Mouse (Mus musculus): ENCODE measurements around the gene Qrsl1. TPM values are rescaled to one million over a fixed set of nuclear protein-coding genes. Genes with fewer than 3 reads are reported as not detected.

Gene Qrsl1
- total and polyA plus RNA-seq, 2 experiments from 2014 or later: 14.7 to 18.8 TPM

GRCm38 (mm10) chr10:43871458-43871857, 30.1 kb downstream of the Qrsl1 start:
- H3K36me3 ChIP-seq (ENCODE audit: insufficient read depth): no peaks in the 10 kb centered on the region
- TF ChIP-seq CTCF (IDR thresholded peaks at IDR 0.05; ENCODE audit: low read depth): no peak
- H3K4me3 ChIP-seq (ENCODE audit: low read depth, low read length): no peak overlapping the region
- no peaks in the 10 kb centered on the region for H3K27me3 ChIP-seq (ENCODE audit: insufficient read depth, low read length)
- no peaks in the 10 kb centered on the region for H3K9me3 ChIP-seq (ENCODE audit: low read length)
- H3K4me2 ChIP-seq (ENCODE audit: low read depth): no peak overlapping the region
- no peak overlapping the region for H3K27ac ChIP-seq (ENCODE audit: low read depth, low read length)
- no peak overlapping the region for H3K9ac ChIP-seq
- DNase-seq (no peak), ATAC-seq (no peak)
- WGBS: 94% methylated on average over 1 of the region's 1 CpGs
- H3K4me1 ChIP-seq (ENCODE audit: insufficient read depth): no peaks in the 10 kb centered on the region

GRCm38 (mm10) chr10:43870752-43871151, 30.8 kb downstream of the Qrsl1 start:
- Histone ChIP-seq H3K4me2 (ENCODE audit: low read depth) (no peak overlapping the region), H3K27ac (ENCODE audit: low read depth, low read length) (no peak overlapping the region), H3K27me3 (ENCODE audit: insufficient read depth, low read length) (no peaks in the 10 kb centered on the region), H3K36me3 (ENCODE audit: insufficient read depth) (no peaks in the 10 kb centered on the region), H3K9me3 (ENCODE audit: low read length) (no peaks in the 10 kb centered on the region), H3K4me1 (ENCODE audit: insufficient read depth) (no peaks in the 10 kb centered on the region), H3K9ac (no peak overlapping the region), H3K4me3 (ENCODE audit: low read depth, low read length) (no peak overlapping the region)
- WGBS: 68% methylated on average over 10 of the region's 10 CpGs
- DNase-seq (peak; percentile 25), ATAC-seq (no peak)
- peak; percentile 89 for TF ChIP-seq CTCF (IDR thresholded peaks at IDR 0.05; ENCODE audit: low read depth)

- WGBS: 86% methylated on average over 3 of the region's 3 CpGs
- Histone ChIP-seq H3K27me3 (ENCODE audit: insufficient read depth, low read length) (no peaks in the 10 kb centered on the region), H3K36me3 (ENCODE audit: insufficient read depth) (no peaks in the 10 kb centered on the region), H3K4me1 (ENCODE audit: insufficient read depth) (no peaks in the 10 kb centered on the region), H3K4me2 (ENCODE audit: low read depth) (no peak overlapping the region), H3K27ac (ENCODE audit: low read depth, low read length) (no peak overlapping the region), H3K9me3 (ENCODE audit: low read length) (no peaks in the 10 kb centered on the region), H3K4me3 (ENCODE audit: low read depth, low read length) (no peak overlapping the region), H3K9ac (no peak overlapping the region)
- no peak for ATAC-seq
- no peak for TF ChIP-seq CTCF (IDR thresholded peaks at IDR 0.05; ENCODE audit: low read depth)
- DNase-seq: no peak
These were observed 45.2 kb downstream of the Qrsl1 start for GRCm38 (mm10) chr10:43856351-43856750.

GRCm38 (mm10) chr10:43855916-43856315, 45.6 kb downstream of the Qrsl1 start:
- Histone ChIP-seq H3K27ac (ENCODE audit: low read depth, low read length) (no peak overlapping the region), H3K9ac (no peak overlapping the region), H3K4me1 (ENCODE audit: insufficient read depth) (no peaks in the 10 kb centered on the region), H3K4me3 (ENCODE audit: low read depth, low read length) (no peak overlapping the region), H3K27me3 (ENCODE audit: insufficient read depth, low read length) (no peaks in the 10 kb centered on the region), H3K4me2 (ENCODE audit: low read depth) (no peak overlapping the region), H3K9me3 (ENCODE audit: low read length) (no peaks in the 10 kb centered on the region), H3K36me3 (ENCODE audit: insufficient read depth) (no peaks in the 10 kb centered on the region)
- no peak for DNase-seq
- ATAC-seq: no peak
- 94% methylated on average over 9 of the region's 9 CpGs for WGBS
- no peak for TF ChIP-seq CTCF (IDR thresholded peaks at IDR 0.05; ENCODE audit: low read depth)

- Histone ChIP-seq H3K4me3 (ENCODE audit: low read depth, low read length) (no peak overlapping the region), H3K27ac (ENCODE audit: low read depth, low read length) (no peak overlapping the region), H3K9me3 (ENCODE audit: low read length) (no peaks in the 10 kb centered on the region), H3K4me1 (ENCODE audit: insufficient read depth) (no peaks in the 10 kb centered on the region), H3K27me3 (ENCODE audit: insufficient read depth, low read length) (no peaks in the 10 kb centered on the region), H3K4me2 (ENCODE audit: low read depth) (no peak overlapping the region), H3K36me3 (ENCODE audit: insufficient read depth) (no peaks in the 10 kb centered on the region), H3K9ac (no peak overlapping the region)
- no peak for ATAC-seq
- TF ChIP-seq CTCF (IDR thresholded peaks at IDR 0.05; ENCODE audit: low read depth): no peak
- WGBS: 91% methylated on average over 5 of the region's 5 CpGs
- no peak for DNase-seq
These were observed 49.6 kb downstream of the Qrsl1 start for GRCm38 (mm10) chr10:43851898-43852297.

GRCm38 (mm10) chr10:43849478-43849877, 52.1 kb downstream of the Qrsl1 start:
- Histone ChIP-seq H3K9me3 (ENCODE audit: low read length) (no peaks in the 10 kb centered on the region), H3K27ac (ENCODE audit: low read depth, low read length) (no peak overlapping the region), H3K27me3 (ENCODE audit: insufficient read depth, low read length) (no peaks in the 10 kb centered on the region), H3K36me3 (ENCODE audit: insufficient read depth) (no peaks in the 10 kb centered on the region), H3K4me1 (ENCODE audit: insufficient read depth) (no peaks in the 10 kb centered on the region), H3K9ac (no peak overlapping the region), H3K4me2 (ENCODE audit: low read depth) (no peak overlapping the region), H3K4me3 (ENCODE audit: low read depth, low read length) (no peak overlapping the region)
- no peak for ATAC-seq
- no peak for TF ChIP-seq CTCF (IDR thresholded peaks at IDR 0.05; ENCODE audit: low read depth)
- no peak for DNase-seq
- 80% methylated on average over 3 of the region's 3 CpGs for WGBS

- no peak overlapping the region for H3K27ac ChIP-seq (ENCODE audit: low read depth, low read length)
- DNase-seq (no peak), ATAC-seq (no peak)
- no peaks in the 10 kb centered on the region for H3K27me3 ChIP-seq (ENCODE audit: insufficient read depth, low read length)
- no peak for TF ChIP-seq CTCF (IDR thresholded peaks at IDR 0.05; ENCODE audit: low read depth)
- no peaks in the 10 kb centered on the region for H3K4me1 ChIP-seq (ENCODE audit: insufficient read depth)
- no peaks in the 10 kb centered on the region for H3K9me3 ChIP-seq (ENCODE audit: low read length)
- 81% methylated on average over 2 of the region's 2 CpGs for WGBS
- H3K4me2 ChIP-seq (ENCODE audit: low read depth): no peak overlapping the region
- no peaks in the 10 kb centered on the region for H3K36me3 ChIP-seq (ENCODE audit: insufficient read depth)
- H3K9ac ChIP-seq: no peak overlapping the region
- no peak overlapping the region for H3K4me3 ChIP-seq (ENCODE audit: low read depth, low read length)
These were observed 55.4 kb downstream of the Qrsl1 start for GRCm38 (mm10) chr10:43846141-43846622.

- H3K9ac ChIP-seq: no peak overlapping the region
- no peaks in the 10 kb centered on the region for H3K27me3 ChIP-seq (ENCODE audit: insufficient read depth, low read length)
- H3K36me3 ChIP-seq (ENCODE audit: insufficient read depth): no peaks in the 10 kb centered on the region
- no peaks in the 10 kb centered on the region for H3K9me3 ChIP-seq (ENCODE audit: low read length)
- no peak overlapping the region for H3K27ac ChIP-seq (ENCODE audit: low read depth, low read length)
- ATAC-seq (no peak), DNase-seq (no peak)
- 0 out of 2 replicates have a peak, but pooled peaks have one; percentile 26 for TF ChIP-seq CTCF (IDR thresholded peaks at IDR 0.05; ENCODE audit: low read depth)
- H3K4me3 ChIP-seq (ENCODE audit: low read depth, low read length): no peak overlapping the region
- no peak overlapping the region for H3K4me2 ChIP-seq (ENCODE audit: low read depth)
- no peaks in the 10 kb centered on the region for H3K4me1 ChIP-seq (ENCODE audit: insufficient read depth)
- WGBS: 59% methylated on average over 3 of the region's 3 CpGs
These were observed 56.1 kb downstream of the Qrsl1 start for GRCm38 (mm10) chr10:43845442-43845841.
